ENCODE assay signal across 8 mouse cellular contexts in the genomic region with DNA sequence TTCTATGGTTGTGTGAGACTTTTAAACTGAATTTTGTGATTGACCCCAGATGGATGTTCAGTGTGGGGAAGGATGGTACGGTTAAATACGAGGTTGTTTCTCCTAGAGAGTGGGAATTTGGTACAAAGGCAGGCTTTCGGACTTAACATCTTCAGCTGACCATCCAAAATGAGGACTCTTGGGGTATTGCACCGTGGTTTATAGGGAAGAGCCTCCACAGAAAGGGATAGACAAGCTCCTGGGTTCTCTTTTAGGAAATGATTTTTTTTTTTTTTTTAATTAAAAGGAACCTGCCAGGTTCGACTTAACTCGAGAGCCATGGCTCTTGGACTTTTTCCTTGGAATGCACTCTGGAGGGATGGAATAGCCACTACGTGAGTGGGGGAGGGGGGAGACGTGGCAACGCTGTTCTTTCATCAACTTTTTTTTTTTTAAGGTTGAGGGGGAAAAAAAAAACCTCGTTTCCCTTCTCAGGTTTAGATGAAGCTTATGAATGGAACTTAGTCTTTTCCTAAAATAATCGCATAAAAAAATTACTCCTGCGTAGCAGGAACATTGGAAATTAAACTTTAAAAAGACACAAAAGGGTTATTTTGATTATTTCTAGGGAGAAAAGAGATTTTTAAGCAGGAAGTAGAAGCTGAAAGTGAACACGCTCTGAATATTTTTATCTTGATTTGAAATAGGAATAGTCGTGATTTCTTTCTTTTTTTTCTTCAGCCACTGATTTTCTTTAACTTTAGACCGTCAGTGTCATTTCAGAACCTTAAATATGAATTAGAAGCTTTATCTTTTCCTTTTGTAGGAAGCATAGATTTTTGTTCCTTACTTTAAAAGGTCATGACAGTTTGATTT. TPM values are rescaled to one million over a fixed set of nuclear protein-coding genes. Genes with fewer than 3 reads are reported as not detected.
DNase-seq lines count a peak whose midpoint lies in the region; ATAC-seq and TF ChIP-seq lines count a peak whose summit lies in the region.

No protein-coding gene starts in this region.

- no peak for DNase-seq in testis, postnatal 14 days (ENCODE audit: low spot score)
- peak; percentile 18 for DNase-seq in yolk sac, embryonic 10.5 days (ENCODE audit: low spot score)
- DNase-seq in thymus, postnatal 25 days: no peak
- no peak for DNase-seq in layer of hippocampus, adult 8-10 months (ENCODE audit: low spot score in 2 of 2)

- no peak for ATAC-seq in embryonic facial prominence, embryonic 13.5 days (ENCODE audit: insufficient number of reproducible peaks, insufficient read depth, low FRiP score, low TSS enrichment, low read depth)
- no peak for ATAC-seq in intestine, embryonic 15.5 days
- no peak for ATAC-seq in lung, embryonic 16.5 days (ENCODE audit: low read depth)

- peak overlapping the region; percentile 80 for H3K4me2 ChIP-seq in embryonic facial prominence, embryonic 13.5 days
- peak overlapping the region; percentile 66 for H3K4me2 ChIP-seq in intestine, embryonic 15.5 days (replicated peaks)
- peak overlapping the region; percentile 69 for H3K4me2 ChIP-seq in lung, embryonic 16.5 days (ENCODE audit: low read depth, low read length)

- peak overlapping the region; percentile 80 for H3K4me3 ChIP-seq in testis, adult 2 months (ENCODE audit: control insufficient read depth, low read depth, low read length)
- peak overlapping the region; percentile 82 for H3K4me3 ChIP-seq in embryonic facial prominence, embryonic 13.5 days
- H3K4me3 ChIP-seq in intestine, embryonic 15.5 days (replicated peaks): peak overlapping the region; percentile 92
- peak overlapping the region; percentile 97 for H3K4me3 ChIP-seq in lung, embryonic 16.5 days (ENCODE audit: low read length)

- no peak for TF ChIP-seq CTCF in testis, adult 2 months (IDR thresholded peaks at IDR 0.05; ENCODE audit: control insufficient read depth, insufficient read depth, insufficient replicate concordance, low read depth, low read length)

- 10% methylated on average over 15 of the region's 15 CpGs for whole genome bisulfite sequencing in embryonic facial prominence, embryonic 13.5 days
- WGBS in intestine, embryonic 15.5 days: 13% methylated on average over 15 of the region's 15 CpGs
- 9% methylated on average over 15 of the region's 15 CpGs for WGBS in lung, embryonic 16.5 days

- H3K27me3 ChIP-seq in testis, adult 2 months (ENCODE audit: control insufficient read depth, insufficient read depth, low read length): no peaks in the 10 kb centered on the region
- H3K27me3 ChIP-seq in embryonic facial prominence, embryonic 13.5 days: no peaks in the 10 kb centered on the region
- H3K27me3 ChIP-seq in intestine, embryonic 15.5 days (replicated peaks): no peaks in the 10 kb centered on the region
- H3K27me3 ChIP-seq in lung, embryonic 16.5 days (ENCODE audit: control insufficient read depth, insufficient read depth, low read depth, low read length): no peaks in the 10 kb centered on the region

- H3K9ac ChIP-seq in embryonic facial prominence, embryonic 13.5 days: peak overlapping the region; percentile 96
- H3K9ac ChIP-seq in intestine, embryonic 15.5 days: peak overlapping the region; percentile 91
- peak overlapping the region; percentile 94 for H3K9ac ChIP-seq in lung, embryonic 16.5 days (ENCODE audit: low read length)

- H3K27ac ChIP-seq in testis, adult 2 months (ENCODE audit: control insufficient read depth, insufficient read depth, low read depth, low read length): no peak overlapping the region; the same call in 1 of the 2 replicates
- H3K27ac ChIP-seq in embryonic facial prominence, embryonic 13.5 days: peak overlapping the region; percentile 97
- peak overlapping the region; percentile 96 for H3K27ac ChIP-seq in intestine, embryonic 15.5 days
- H3K27ac ChIP-seq in lung, embryonic 16.5 days (ENCODE audit: low read length): peak overlapping the region; percentile 97

- TF ChIP-seq POLR2A in testis, adult 2 months (IDR thresholded peaks at IDR 0.05; ENCODE audit: control insufficient read depth, low read depth, low read length): no peak

- no peaks in the 10 kb centered on the region for H3K9me3 ChIP-seq in embryonic facial prominence, embryonic 13.5 days
- H3K9me3 ChIP-seq in intestine, embryonic 15.5 days: no peaks in the 10 kb centered on the region
- H3K9me3 ChIP-seq in lung, embryonic 16.5 days (ENCODE audit: control insufficient read depth, low read length): no peaks in the 10 kb centered on the region

- H3K36me3 ChIP-seq in testis, adult 2 months (ENCODE audit: control insufficient read depth, insufficient read depth, low read length): no peaks in the 10 kb centered on the region
- 0 out of 2 replicates have a peak, but pooled peaks cover 3% of the 10 kb centered on the region for H3K36me3 ChIP-seq in embryonic facial prominence, embryonic 13.5 days
- H3K36me3 ChIP-seq in intestine, embryonic 15.5 days: no peaks in the 10 kb centered on the region
- 0 out of 2 replicates have a peak, but pooled peaks cover 3% of the 10 kb centered on the region for H3K36me3 ChIP-seq in lung, embryonic 16.5 days (ENCODE audit: control insufficient read depth, insufficient read depth, low read length)

- H3K4me1 ChIP-seq in testis, adult 2 months (ENCODE audit: control insufficient read depth, insufficient read depth, low read length): peaks cover 10% of the 10 kb centered on the region
- peaks cover 26% of the 10 kb centered on the region for H3K4me1 ChIP-seq in embryonic facial prominence, embryonic 13.5 days
- H3K4me1 ChIP-seq in intestine, embryonic 15.5 days (replicated peaks): no peaks in the 10 kb centered on the region; the same call in 1 of the 2 replicates
- peaks cover 14% of the 10 kb centered on the region; the same call in 1 of the 2 replicates for H3K4me1 ChIP-seq in lung, embryonic 16.5 days (replicated peaks; ENCODE audit: control insufficient read depth, insufficient read depth, low read length)

RNA-seq across cellular contexts. Expression of a gene that starts 1.4 kb away (rescaled TPM):
- 4.8 and 6.9 TPM in 2 replicates for polyA plus RNA-seq in testis, adult 2 months (2012; rRNA removed)
- polyA plus RNA-seq in embryonic facial prominence, embryonic 13.5 days (2015; fragmentation: Nextera tagmentation; extraction: Ambion mirVana): 76.2 and 91.3 TPM in 2 replicates
- polyA plus RNA-seq in intestine, embryonic 15.5 days (2015; fragmentation: Nextera tagmentation; extraction: Ambion mirVana): 64.7 and 73.8 TPM in 2 replicates
- polyA plus RNA-seq in lung, embryonic 16.5 days (2015; fragmentation: Nextera tagmentation; extraction: Ambion mirVana): 78.7 and 81.8 TPM in 2 replicates
- total RNA-seq in layer of hippocampus, adult 8-10 months (2022): 10 to 100 TPM; 42.7 to 63.8 (median 50.2) TPM
